Mouse (Mus musculus) liver, embryonic 14.5 days (tissue): Measurements from ENCODE around the gene Fnbp1.

ENCODE experiments used
- CTCF ChIP-seq: IDR thresholded peaks from 2 replicates; pipeline ENCODE4 v1.5.1; 2016; ENCODE audit warnings: antibody characterized with exemption, low read depth, control low read depth
- EP300 ChIP-seq: IDR thresholded peaks from 2 replicates; pipeline ENCODE4 v1.6.1; 2016; ENCODE audit warnings: antibody characterized with exemption, low read depth

DNA sequence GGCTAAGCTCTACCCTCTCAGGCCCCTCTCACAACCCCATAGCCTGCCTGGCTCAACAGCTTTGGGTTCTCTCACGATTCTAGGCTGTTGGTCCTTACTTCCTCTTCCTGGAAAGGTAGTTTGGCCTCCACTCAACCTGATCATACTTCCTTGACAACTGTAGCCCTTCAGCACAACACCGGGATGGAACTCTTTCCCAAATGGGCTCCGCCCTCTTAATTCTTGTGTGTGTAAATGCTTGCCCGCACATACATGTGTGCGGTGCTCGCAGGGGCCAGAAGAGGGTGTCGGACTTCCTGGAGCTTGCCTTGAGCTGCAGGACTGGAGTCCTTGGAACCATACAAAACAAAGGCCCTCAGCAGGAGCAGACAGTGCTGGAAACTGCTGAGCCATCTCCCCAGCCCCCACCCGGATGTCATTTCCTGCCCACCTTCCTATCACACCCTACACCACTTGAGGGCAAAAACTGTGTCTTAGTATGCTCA, 11.0 kb downstream of the Fnbp1 start:
- no peak for TF ChIP-seq CTCF
- TF ChIP-seq EP300, result no peak
